Mouse (Mus musculus): ENCODE measurements around the gene Sgo1. TPM values are rescaled to one million over a fixed set of nuclear protein-coding genes. Genes with fewer than 3 reads are reported as not detected.
A peak's percentile ranks its signal among the peaks of the same experiment; 100 is the strongest.

Gene Sgo1
- polyA plus RNA-seq, 1 experiment from 2014 or later, result 4.7 TPM

DNA sequence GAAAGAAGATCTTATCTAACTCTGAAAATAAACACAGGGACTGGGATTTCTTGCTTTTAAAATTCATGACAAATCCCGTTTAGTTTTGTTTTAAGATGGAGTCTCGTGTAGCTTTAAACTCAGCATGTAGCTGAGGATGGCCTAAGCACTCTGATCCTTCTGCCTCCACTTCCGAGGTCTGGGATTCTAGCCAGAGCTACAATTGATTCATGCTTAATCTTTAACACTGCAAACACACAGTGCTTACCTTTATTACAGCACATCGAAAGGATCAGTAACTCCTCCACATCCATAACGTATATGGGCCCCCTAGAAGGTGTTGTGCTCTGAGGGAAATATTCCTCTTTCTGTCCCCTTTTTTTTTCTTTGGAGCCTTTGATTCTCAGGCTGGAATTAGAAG lies 61.0 kb downstream of the Sgo1 start:
- no peak for ATAC-seq (replicated peaks)
- Histone ChIP-seq H3K9ac (no peak overlapping the region), H3K36me3 (replicated peaks) (0 out of 2 replicates have a peak, but pooled peaks cover 6% of the 10 kb centered on the region), H3K9me3 (no peaks in the 10 kb centered on the region), H3K27ac (0 out of 2 replicates have a peak overlapping the region, but pooled peaks have one; percentile 6), H3K4me2 (no peak overlapping the region), H3K4me1 (no peaks in the 10 kb centered on the region), H3K27me3 (replicated peaks) (no peaks in the 10 kb centered on the region), H3K4me3 (no peak overlapping the region)
- WGBS, result 69% methylated on average over 5 of the region's 5 CpGs

DNA sequence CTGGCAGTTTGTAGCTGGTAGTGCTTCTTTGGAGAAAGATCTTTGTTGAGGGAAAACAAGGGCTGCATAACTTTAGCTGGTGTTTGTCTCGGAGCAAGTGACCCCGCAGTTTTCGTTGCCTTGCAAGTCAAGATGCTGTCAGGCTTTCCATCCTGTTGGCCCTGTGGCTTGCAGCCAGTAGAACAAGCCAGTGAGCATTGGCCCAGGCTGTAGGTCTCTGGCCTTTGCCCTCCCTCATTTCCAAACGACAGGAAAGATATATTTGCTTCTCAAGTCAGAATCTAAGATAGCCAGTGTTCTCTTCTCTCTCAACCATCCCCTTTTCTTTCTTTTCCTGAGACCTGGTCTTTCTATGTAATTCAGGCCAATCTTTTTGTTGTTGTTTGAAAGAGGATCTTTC lies 61.6 kb downstream of the Sgo1 start:
- WGBS, result 88% methylated on average over 4 of the region's 4 CpGs
- no peak for ATAC-seq (replicated peaks)
- Histone ChIP-seq H3K9ac (no peak overlapping the region), H3K4me1 (no peaks in the 10 kb centered on the region), H3K36me3 (replicated peaks) (0 out of 2 replicates have a peak, but pooled peaks cover 6% of the 10 kb centered on the region), H3K27ac (no peak overlapping the region), H3K4me3 (no peak overlapping the region), H3K4me2 (no peak overlapping the region), H3K9me3 (no peaks in the 10 kb centered on the region), H3K27me3 (replicated peaks) (no peaks in the 10 kb centered on the region)

DNA sequence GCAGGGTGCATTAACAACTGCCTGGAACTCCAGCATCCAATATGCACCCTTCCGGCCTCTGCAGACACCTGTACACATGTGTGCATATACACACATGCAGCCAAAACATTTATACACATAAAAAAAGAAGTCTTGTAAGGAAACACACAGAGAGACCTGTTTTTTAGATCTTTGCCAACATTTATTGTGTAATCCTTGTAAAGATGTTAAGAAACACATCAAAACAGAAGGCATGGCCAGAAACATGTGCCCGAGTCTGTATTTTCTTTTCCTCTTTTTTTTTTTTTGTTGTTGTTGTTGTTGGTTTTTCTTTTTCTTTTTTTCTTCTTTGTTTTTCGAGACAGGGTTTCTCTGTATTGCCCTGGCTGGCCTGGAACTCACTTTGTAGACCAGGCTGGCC lies 63.0 kb downstream of the Sgo1 start:
- Histone ChIP-seq H3K27ac (no peak overlapping the region), H3K4me1 (no peaks in the 10 kb centered on the region), H3K36me3 (replicated peaks) (0 out of 2 replicates have a peak, but pooled peaks cover 6% of the 10 kb centered on the region), H3K9ac (no peak overlapping the region), H3K4me3 (no peak overlapping the region), H3K4me2 (no peak overlapping the region), H3K27me3 (replicated peaks) (no peaks in the 10 kb centered on the region), H3K9me3 (no peaks in the 10 kb centered on the region)
- 89% methylated on average over 3 of the region's 3 CpGs for WGBS
- no peak for ATAC-seq (replicated peaks)

Other genes starting within 250 kb of the Sgo1 start
- gene Efhb, start 226.0 kb downstream of the Sgo1 start, polyA plus RNA-seq (2015; fragmentation: Nextera tagmentation; extraction: Ambion mirVana), result 1.0 and 1.2 TPM in 2 replicates
- 104 and 110 TPM in 2 replicates for gene Rab5a, start 210.1 kb downstream of the Sgo1 start, polyA plus RNA-seq (2015; fragmentation: Nextera tagmentation; extraction: Ambion mirVana)
- gene Pp2d1, start 149.9 kb downstream of the Sgo1 start, polyA plus RNA-seq (2015; fragmentation: Nextera tagmentation; extraction: Ambion mirVana), result 0.60 and 0.65 TPM in 2 replicates
- gene Kat2b, start 122.5 kb downstream of the Sgo1 start, polyA plus RNA-seq (2015; fragmentation: Nextera tagmentation; extraction: Ambion mirVana), result 6.5 and 6.7 TPM in 2 replicates
- gene Sult1c2, start 157.0 kb upstream of the Sgo1 start, polyA plus RNA-seq (2015; fragmentation: Nextera tagmentation; extraction: Ambion mirVana), result not detected in 2 replicates

All from midbrain, embryonic 15.5 days (tissue).